Mouse (Mus musculus) heart, adult 2 months (tissue): ENCODE data around the gene Tmem230. TPM values are rescaled to one million over a fixed set of nuclear protein-coding genes. Genes with fewer than 3 reads are reported as not detected.

ENCODE experiments used
- DNase-seq, 2 experiments: peaks; one replicate each; pipeline ENCODE4 v3.0.0; 2021
- H3K27ac ChIP-seq: fragments of 200-600 bp; 2 replicates; pipeline ENCODE4 v1.8.1; 2022
- H3K27me3 ChIP-seq: fragments of 200-500 bp; 2 replicates; pipeline ENCODE4 v1.6.1; 2012; ENCODE audit warnings: mild to moderate bottlenecking, low read length, inconsistent platforms, mixed read lengths; ENCODE audit not compliant: control insufficient read depth, insufficient read depth
- H3K36me3 ChIP-seq: fragments of 200-500 bp; 2 replicates; pipeline ENCODE4 v1.6.1; 2012; ENCODE audit warnings: low read length, inconsistent platforms; ENCODE audit not compliant: control insufficient read depth, insufficient read depth
- H3K4me1 ChIP-seq: fragments of 200-500 bp; 2 replicates; pipeline ENCODE4 v1.6.1; 2011; ENCODE audit warnings: low read length; ENCODE audit not compliant: control insufficient read depth, insufficient read depth
- H3K4me3 ChIP-seq: fragments of 200-600 bp; 2 replicates; pipeline ENCODE4 v1.8.1; 2022
- H3K79me2 ChIP-seq: fragments of 200-500 bp; replicated peaks from 2 replicates; pipeline ENCODE4 v1.6.1; 2012; ENCODE audit warnings: mild to moderate bottlenecking, inconsistent platforms, low read length, moderate library complexity, mixed read lengths; ENCODE audit not compliant: control insufficient read depth, insufficient read depth
- H3K9ac ChIP-seq: fragments of 200-500 bp; 2 replicates; pipeline ENCODE4 v1.6.1; 2012; ENCODE audit warnings: low read depth, mild to moderate bottlenecking, control low read depth, inconsistent platforms, low read length, mixed read lengths
- CTCF ChIP-seq: fragments of 200-600 bp; IDR thresholded peaks from 2 replicates; pipeline ENCODE4 v1.8.1; 2022; ENCODE audit warnings: antibody characterized with exemption, mild to moderate bottlenecking, moderate library complexity
- EP300 ChIP-seq: fragments of 200-500 bp; IDR thresholded peaks from 2 replicates; pipeline ENCODE4 v1.6.1; 2011; ENCODE audit warnings: low read depth, low read length, control low read depth; ENCODE audit not compliant: insufficient read depth
- POLR2A ChIP-seq: fragments of 200-500 bp; IDR thresholded peaks from 2 replicates; pipeline ENCODE4 v1.6.1; 2011; ENCODE audit warnings: mild to moderate bottlenecking, low read depth, low read length, control low read depth; ENCODE audit not compliant: insufficient read depth
- WGBS: fragments of 180-500 bp; shearing (Covaris S2); methylation state at CpG from one replicate; pipeline ENCODE4 v1.1.7; 2018; 5-methylcytosine and 5-hydroxymethylcytosine counted together
- intact Hi-C: fragments of 180-260 bp; cut with DNase I; formaldehyde crosslinking; loops from one replicate; pipeline ENCODE4 v1.15.1; 2025
- polyA plus RNA-seq: library from polyadenylated mRNA; depleted of rRNA; stranded (reverse); fragments of >200 nt; gene quantifications from 2 replicates; pipeline ENCODE4 v1.2.3, GENCODE M21; 2012; rRNA removed
- total RNA-seq, 2 experiments: library from RNA; stranded (reverse); gene quantifications; 2 replicates each; pipeline ENCODE4 v1.2.3; 2021

The Tmem230 gene
- total and polyA plus RNA-seq, 3 experiments, result 23.1 to 28.0 (median 23.3) TPM

- no peak for DNase-seq
- Histone ChIP-seq H3K4me1 (no peaks in the 10 kb centered on the region), H3K79me2 (no peaks in the 10 kb centered on the region), H3K9ac (no peak overlapping the region), H3K27ac (no peak overlapping the region), H3K27me3 (no peaks in the 10 kb centered on the region), H3K4me3 (no peak overlapping the region), H3K36me3 (no peaks in the 10 kb centered on the region)
- 88% methylated on average over 3 of the region's 3 CpGs for WGBS
- intact Hi-C loops, result no loop called here
- TF ChIP-seq CTCF, result no peak
- no peak for TF ChIP-seq EP300
- no peak for TF ChIP-seq POLR2A
Observed at GRCm38 (mm10) chr2:132190602-132191161, 56.9 kb downstream of the Tmem230 start.

Other genes with a start within 250 kb of the Tmem230 start
- gene Rassf2, start 217.5 kb downstream of the Tmem230 start, total RNA-seq, result 10 to 100 TPM in 1 of 2 experiments, 1 to 10 TPM in 1; 6.8 to 11.5 TPM
- gene Rassf2, start 217.5 kb downstream of the Tmem230 start, polyA plus RNA-seq, result 6.0 and 7.5 TPM in 2 replicates
- 10 to 100 TPM; 11.8 to 15.6 TPM for gene Slc23a2, start 102.7 kb downstream of the Tmem230 start, total RNA-seq
- gene Slc23a2, start 102.7 kb downstream of the Tmem230 start, polyA plus RNA-seq, result 11.2 and 19.3 TPM in 2 replicates
- gene Pcna, start 5.5 kb upstream of the Tmem230 start, total RNA-seq, result 10 to 100 TPM; 36.5 to 39.9 TPM
- 25.9 and 35.8 TPM in 2 replicates for gene Pcna, start 5.5 kb upstream of the Tmem230 start, polyA plus RNA-seq
- gene Cds2, start 15.3 kb upstream of the Tmem230 start, total RNA-seq, result 10 to 100 TPM; 75.4 to 90.4 TPM
- gene Cds2, start 15.3 kb upstream of the Tmem230 start, polyA plus RNA-seq, result 48.0 and 85.1 TPM in 2 replicates
- under 1 TPM; 0.08 to 0.11 TPM for gene Prokr2, start 137.6 kb upstream of the Tmem230 start, total RNA-seq
- 0.04 and 0.26 TPM in 2 replicates for gene Prokr2, start 137.6 kb upstream of the Tmem230 start, polyA plus RNA-seq